Mouse (Mus musculus): ENCODE data around the gene Ralgps1. TPM values are rescaled to one million over a fixed set of nuclear protein-coding genes. Genes with fewer than 3 reads are reported as not detected.

The Ralgps1 gene
- polyA plus RNA-seq, 1 experiment from 2014 or later: 19.5 TPM

DNA sequence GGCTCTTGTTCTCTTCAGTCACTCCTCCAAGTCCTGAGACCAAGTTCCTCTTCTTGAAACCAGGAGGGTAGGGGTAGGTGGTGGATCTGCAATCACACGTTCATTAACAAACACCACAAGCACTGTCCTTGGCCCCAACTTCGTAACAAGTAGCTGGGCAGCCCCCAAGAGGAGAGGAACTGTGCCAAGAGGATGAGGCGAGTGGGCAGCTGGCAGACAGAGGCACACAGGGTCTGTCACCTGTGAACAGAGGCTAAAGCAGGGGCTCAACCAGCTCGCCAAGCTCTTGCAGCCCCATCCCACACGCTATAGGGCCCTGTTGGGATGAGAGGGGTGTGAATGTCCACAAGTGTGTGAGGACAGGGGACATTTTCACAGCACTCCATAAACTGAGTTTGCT lies 24.5 kb downstream of the Ralgps1 start:
- Histone ChIP-seq H3K4me3 (ENCODE audit: low read depth, low read length) (no peak overlapping the region), H3K27ac (ENCODE audit: low read depth, low read length) (no peak overlapping the region), H3K4me2 (ENCODE audit: low read depth, low read length, severe bottlenecking) (no peak overlapping the region), H3K4me1 (replicated peaks; ENCODE audit: control insufficient read depth, insufficient read depth, low read length) (0 out of 2 replicates have a peak, but pooled peaks cover 3% of the 10 kb centered on the region), H3K9ac (ENCODE audit: low read length) (0 out of 2 replicates have a peak overlapping the region, but pooled peaks have one; percentile 8), H3K27me3 (ENCODE audit: control insufficient read depth, insufficient read depth, low read length) (no peaks in the 10 kb centered on the region), H3K9me3 (ENCODE audit: control insufficient read depth, low read length) (no peaks in the 10 kb centered on the region), H3K36me3 (ENCODE audit: control insufficient read depth, insufficient read depth, low read length) (no peaks in the 10 kb centered on the region)
- 84% methylated on average over 5 of the region's 5 CpGs for WGBS
- DNase-seq (ENCODE audit: low spot score): no peak
- ATAC-seq (replicated peaks; ENCODE audit: low FRiP score): no peak

DNA sequence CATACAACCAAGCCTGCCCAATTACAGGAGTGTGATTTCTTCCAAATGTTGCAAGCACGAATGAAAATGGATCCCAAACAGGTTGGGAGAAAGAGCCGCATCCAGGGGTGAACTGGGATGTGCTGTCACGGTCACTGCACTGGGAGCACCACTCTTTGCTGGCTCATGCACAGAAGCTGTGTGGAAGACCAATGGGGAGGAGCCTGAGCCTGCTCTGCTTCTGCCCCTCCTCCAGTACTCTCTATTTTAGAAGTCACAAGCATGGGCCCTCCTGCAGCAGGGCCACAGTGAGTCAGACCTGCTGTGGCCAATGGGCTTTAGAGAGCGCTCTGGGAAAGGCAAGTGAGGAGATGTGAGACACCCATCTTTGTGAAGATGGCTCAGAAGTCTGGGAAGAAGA lies 25.3 kb downstream of the Ralgps1 start:
- no peak overlapping the region; the same call in 1 of the 2 replicates for H3K9ac ChIP-seq (ENCODE audit: low read length)
- DNase-seq (ENCODE audit: low spot score) (no peak), ATAC-seq (replicated peaks; ENCODE audit: low FRiP score) (no peak)
- H3K27me3 ChIP-seq (ENCODE audit: control insufficient read depth, insufficient read depth, low read length): no peaks in the 10 kb centered on the region
- no peaks in the 10 kb centered on the region for H3K36me3 ChIP-seq (ENCODE audit: control insufficient read depth, insufficient read depth, low read length)
- no peaks in the 10 kb centered on the region for H3K9me3 ChIP-seq (ENCODE audit: control insufficient read depth, low read length)
- H3K4me2 ChIP-seq (ENCODE audit: low read depth, low read length, severe bottlenecking): no peak overlapping the region
- H3K4me3 ChIP-seq (ENCODE audit: low read depth, low read length): no peak overlapping the region
- H3K27ac ChIP-seq (ENCODE audit: low read depth, low read length): no peak overlapping the region
- 77% methylated on average over 4 of the region's 4 CpGs for WGBS
- H3K4me1 ChIP-seq (replicated peaks; ENCODE audit: control insufficient read depth, insufficient read depth, low read length): 0 out of 2 replicates have a peak, but pooled peaks cover 3% of the 10 kb centered on the region

DNA sequence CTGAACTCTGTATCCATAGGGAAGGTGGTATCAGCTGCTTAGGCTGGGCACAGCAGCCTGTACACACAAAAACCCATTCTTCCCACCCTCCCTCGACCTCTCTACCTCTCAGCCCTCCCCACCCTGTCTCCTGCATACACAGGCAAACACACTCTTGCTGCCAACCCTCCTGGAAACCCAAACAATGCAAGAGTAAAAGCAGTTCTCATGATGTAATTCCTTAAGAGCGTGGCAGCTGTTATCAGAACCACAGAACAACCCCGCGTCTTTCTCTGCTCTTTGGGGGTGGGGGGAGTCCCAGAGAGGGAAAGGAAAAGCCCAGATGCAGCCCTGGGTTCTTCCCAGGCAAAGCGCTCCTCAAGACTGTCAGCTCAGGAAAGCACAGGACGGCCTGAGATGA lies 25.8 kb downstream of the Ralgps1 start:
- Histone ChIP-seq H3K4me2 (ENCODE audit: low read depth, low read length, severe bottlenecking) (no peak overlapping the region), H3K4me1 (replicated peaks; ENCODE audit: control insufficient read depth, insufficient read depth, low read length) (0 out of 2 replicates have a peak, but pooled peaks cover 3% of the 10 kb centered on the region), H3K27ac (ENCODE audit: low read depth, low read length) (no peak overlapping the region), H3K9ac (ENCODE audit: low read length) (no peak overlapping the region; the same call in 1 of the 2 replicates), H3K27me3 (ENCODE audit: control insufficient read depth, insufficient read depth, low read length) (no peaks in the 10 kb centered on the region), H3K9me3 (ENCODE audit: control insufficient read depth, low read length) (no peaks in the 10 kb centered on the region), H3K4me3 (ENCODE audit: low read depth, low read length) (no peak overlapping the region), H3K36me3 (ENCODE audit: control insufficient read depth, insufficient read depth, low read length) (no peaks in the 10 kb centered on the region)
- ATAC-seq (replicated peaks; ENCODE audit: low FRiP score): no peak
- no peak for DNase-seq (ENCODE audit: low spot score)
- WGBS: 71% methylated on average over 6 of the region's 6 CpGs

DNA sequence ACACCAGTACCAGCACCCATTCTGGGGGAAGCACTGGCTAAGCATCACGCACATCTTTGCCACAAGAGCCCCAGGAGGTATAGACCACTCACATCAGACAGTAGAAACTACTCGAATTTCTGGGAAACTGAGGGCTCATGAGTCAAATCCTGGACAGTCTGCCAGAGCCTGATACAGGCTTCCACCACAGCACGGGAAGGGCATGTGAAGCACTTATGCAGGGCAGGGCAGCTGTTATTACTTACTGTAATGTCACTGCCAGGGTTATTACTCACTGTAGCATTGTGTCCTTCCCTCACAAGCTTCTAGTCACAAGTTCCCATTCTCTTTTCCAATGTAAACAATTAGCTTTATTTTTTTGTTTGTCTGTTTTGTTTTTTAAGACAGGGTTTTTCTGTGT lies 27.9 kb downstream of the Ralgps1 start:
- Histone ChIP-seq H3K36me3 (ENCODE audit: control insufficient read depth, insufficient read depth, low read length) (no peaks in the 10 kb centered on the region), H3K9ac (ENCODE audit: low read length) (no peak overlapping the region), H3K4me3 (ENCODE audit: low read depth, low read length) (no peak overlapping the region), H3K27ac (ENCODE audit: low read depth, low read length) (no peak overlapping the region), H3K4me1 (replicated peaks; ENCODE audit: control insufficient read depth, insufficient read depth, low read length) (0 out of 2 replicates have a peak, but pooled peaks cover 3% of the 10 kb centered on the region), H3K4me2 (ENCODE audit: low read depth, low read length, severe bottlenecking) (no peak overlapping the region), H3K9me3 (ENCODE audit: control insufficient read depth, low read length) (no peaks in the 10 kb centered on the region), H3K27me3 (ENCODE audit: control insufficient read depth, insufficient read depth, low read length) (no peaks in the 10 kb centered on the region)
- DNase-seq (ENCODE audit: low spot score): no peak
- ATAC-seq (replicated peaks; ENCODE audit: low FRiP score): no peak
- 86% methylated on average over 3 of the region's 3 CpGs for WGBS

GRCm38 (mm10) chr2:33342148-33342547 lies 29.1 kb downstream of the Ralgps1 start:
- H3K27ac ChIP-seq (ENCODE audit: low read depth, low read length): no peak overlapping the region
- 85% methylated on average over 4 of the region's 4 CpGs for WGBS
- no peak for ATAC-seq (replicated peaks; ENCODE audit: low FRiP score)
- H3K4me3 ChIP-seq (ENCODE audit: low read depth, low read length): no peak overlapping the region
- no peaks in the 10 kb centered on the region for H3K36me3 ChIP-seq (ENCODE audit: control insufficient read depth, insufficient read depth, low read length)
- no peaks in the 10 kb centered on the region for H3K27me3 ChIP-seq (ENCODE audit: control insufficient read depth, insufficient read depth, low read length)
- 0 out of 2 replicates have a peak, but pooled peaks cover 3% of the 10 kb centered on the region for H3K4me1 ChIP-seq (replicated peaks; ENCODE audit: control insufficient read depth, insufficient read depth, low read length)
- no peak for DNase-seq (ENCODE audit: low spot score)
- no peak overlapping the region for H3K9ac ChIP-seq (ENCODE audit: low read length)
- no peak overlapping the region for H3K4me2 ChIP-seq (ENCODE audit: low read depth, low read length, severe bottlenecking)
- no peaks in the 10 kb centered on the region for H3K9me3 ChIP-seq (ENCODE audit: control insufficient read depth, low read length)

DNA sequence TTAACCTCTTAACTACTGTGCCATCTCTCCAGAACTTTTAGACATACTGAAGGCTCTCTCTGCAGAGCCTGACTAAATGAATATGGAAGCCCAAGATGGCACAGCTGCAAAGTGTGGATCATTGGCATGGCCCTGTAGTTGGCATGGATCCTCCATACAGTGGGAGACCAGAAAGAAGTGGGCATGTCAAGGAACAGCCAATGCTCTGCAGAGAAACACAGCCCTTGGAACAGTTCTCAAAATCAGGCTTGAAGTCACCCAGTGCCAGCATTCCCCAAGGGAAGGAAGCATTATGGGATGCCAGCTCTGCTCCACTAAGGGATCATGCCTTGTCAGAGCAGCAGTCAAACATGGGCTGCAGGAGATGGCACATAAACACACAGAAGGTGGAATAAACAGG lies 35.5 kb downstream of the Ralgps1 start:
- Histone ChIP-seq H3K4me3 (ENCODE audit: low read depth, low read length) (no peak overlapping the region), H3K9ac (ENCODE audit: low read length) (no peak overlapping the region), H3K4me1 (replicated peaks; ENCODE audit: control insufficient read depth, insufficient read depth, low read length) (no peaks in the 10 kb centered on the region), H3K9me3 (ENCODE audit: control insufficient read depth, low read length) (no peaks in the 10 kb centered on the region), H3K27ac (ENCODE audit: low read depth, low read length) (no peak overlapping the region), H3K27me3 (ENCODE audit: control insufficient read depth, insufficient read depth, low read length) (no peaks in the 10 kb centered on the region), H3K4me2 (ENCODE audit: low read depth, low read length, severe bottlenecking) (no peak overlapping the region), H3K36me3 (ENCODE audit: control insufficient read depth, insufficient read depth, low read length) (no peaks in the 10 kb centered on the region; the same call in 1 of the 2 replicates)
- DNase-seq (ENCODE audit: low spot score) (no peak), ATAC-seq (replicated peaks; ENCODE audit: low FRiP score) (no peak)

DNA sequence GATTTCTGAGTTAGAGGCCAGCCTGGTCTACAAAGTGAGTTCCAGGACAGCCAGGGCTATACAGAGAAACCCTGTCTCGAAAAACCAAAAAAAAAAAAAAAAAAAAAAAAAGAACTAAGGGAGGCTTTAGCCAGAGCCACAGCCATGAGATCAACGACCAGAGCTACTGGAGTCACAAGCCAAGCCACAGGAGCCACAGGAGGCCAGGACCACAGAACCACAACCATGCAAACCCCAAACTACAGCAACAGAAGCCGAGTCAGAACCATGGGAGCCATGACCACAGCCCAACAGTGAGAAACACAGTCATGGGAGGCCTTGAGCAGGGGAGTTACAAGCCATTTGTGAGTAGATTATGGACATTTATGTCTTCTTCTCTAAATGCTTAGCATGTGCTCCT lies 41.7 kb downstream of the Ralgps1 start:
- Histone ChIP-seq H3K4me2 (ENCODE audit: low read depth, low read length, severe bottlenecking) (no peak overlapping the region), H3K9me3 (ENCODE audit: control insufficient read depth, low read length) (no peaks in the 10 kb centered on the region), H3K4me3 (ENCODE audit: low read depth, low read length) (no peak overlapping the region), H3K27ac (ENCODE audit: low read depth, low read length) (no peak overlapping the region), H3K27me3 (ENCODE audit: control insufficient read depth, insufficient read depth, low read length) (no peaks in the 10 kb centered on the region), H3K36me3 (ENCODE audit: control insufficient read depth, insufficient read depth, low read length) (no peaks in the 10 kb centered on the region), H3K4me1 (replicated peaks; ENCODE audit: control insufficient read depth, insufficient read depth, low read length) (no peaks in the 10 kb centered on the region), H3K9ac (ENCODE audit: low read length) (no peak overlapping the region)
- no peak for DNase-seq (ENCODE audit: low spot score)
- 88% methylated on average over 2 of the region's 3 CpGs for WGBS
- ATAC-seq (replicated peaks; ENCODE audit: low FRiP score): no peak

GRCm38 (mm10) chr2:33328941-33329340 lies 42.3 kb downstream of the Ralgps1 start:
- DNase-seq (ENCODE audit: low spot score): peak; percentile 67
- Histone ChIP-seq H3K36me3 (ENCODE audit: control insufficient read depth, insufficient read depth, low read length) (no peaks in the 10 kb centered on the region), H3K4me3 (ENCODE audit: low read depth, low read length) (no peak overlapping the region), H3K4me1 (replicated peaks; ENCODE audit: control insufficient read depth, insufficient read depth, low read length) (no peaks in the 10 kb centered on the region), H3K9ac (ENCODE audit: low read length) (no peak overlapping the region), H3K27ac (ENCODE audit: low read depth, low read length) (no peak overlapping the region), H3K27me3 (ENCODE audit: control insufficient read depth, insufficient read depth, low read length) (no peaks in the 10 kb centered on the region), H3K9me3 (ENCODE audit: control insufficient read depth, low read length) (no peaks in the 10 kb centered on the region), H3K4me2 (ENCODE audit: low read depth, low read length, severe bottlenecking) (no peak overlapping the region)
- no peak for ATAC-seq (replicated peaks; ENCODE audit: low FRiP score)
- WGBS: 86% methylated on average over 1 of the region's 1 CpGs

- ATAC-seq (replicated peaks; ENCODE audit: low FRiP score) (no peak), DNase-seq (ENCODE audit: low spot score) (no peak)
- Histone ChIP-seq H3K4me2 (ENCODE audit: low read depth, low read length, severe bottlenecking) (no peak overlapping the region), H3K27ac (ENCODE audit: low read depth, low read length) (no peak overlapping the region), H3K27me3 (ENCODE audit: control insufficient read depth, insufficient read depth, low read length) (no peaks in the 10 kb centered on the region), H3K9me3 (ENCODE audit: control insufficient read depth, low read length) (no peaks in the 10 kb centered on the region), H3K36me3 (ENCODE audit: control insufficient read depth, insufficient read depth, low read length) (no peaks in the 10 kb centered on the region), H3K9ac (ENCODE audit: low read length) (no peak overlapping the region), H3K4me3 (ENCODE audit: low read depth, low read length) (no peak overlapping the region), H3K4me1 (replicated peaks; ENCODE audit: control insufficient read depth, insufficient read depth, low read length) (no peaks in the 10 kb centered on the region)
- 80% methylated on average over 3 of the region's 3 CpGs for WGBS
Measured at GRCm38 (mm10) chr2:33325359-33325758, 45.9 kb downstream of the Ralgps1 start.

Measured in forebrain, embryonic 11.5 days (tissue).